In the genomic region with DNA sequence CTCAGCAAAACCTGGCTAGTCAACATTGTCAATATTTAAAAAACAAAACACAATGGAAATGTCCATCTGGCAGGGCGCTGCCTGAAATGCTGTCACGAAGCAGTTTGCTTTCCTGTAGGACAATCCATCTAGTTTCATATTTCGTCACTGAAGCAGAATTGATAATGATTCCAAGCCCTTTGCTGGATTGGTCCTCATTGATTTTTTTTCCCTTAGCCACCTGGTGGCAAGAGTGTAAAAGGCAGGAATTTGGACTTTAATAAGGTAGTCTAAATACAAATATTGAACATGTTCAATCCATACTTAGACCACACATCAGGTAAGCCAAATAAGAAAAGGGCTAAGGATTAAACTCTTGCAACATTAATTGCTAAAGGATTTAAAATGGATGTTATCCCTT, we compare ENCODE assay signal across 16 mouse cellular contexts. TPM values are rescaled to one million over a fixed set of nuclear protein-coding genes. Genes with fewer than 3 reads are reported as not detected.
A peak's percentile ranks its signal among the peaks of the same experiment; 100 is the strongest.
DNase-seq lines count a peak whose midpoint lies in the region; ATAC-seq and TF ChIP-seq lines count a peak whose summit lies in the region.
"Had no signal": no experiment of that assay in that cellular context is flagged by ENCODE, and none has a peak within 500 bp of the region (broad histone marks: within the 10 kb centered on the region; RNA-seq: fewer than 3 reads in every experiment).

No protein-coding gene starts in this region.

- no peak for TF ChIP-seq POLR2A in cerebellum, adult 2 months (IDR thresholded peaks at IDR 0.05; ENCODE audit: borderline replicate concordance, insufficient read depth, low read length)

- no peak overlapping the region for H3K4me2 ChIP-seq in hindbrain, embryonic 12.5 days (replicated peaks)
- H3K4me2 ChIP-seq: forebrain, embryonic 13.5 days; liver, embryonic 13.5 days had no signal

- no peak for ATAC-seq in hindbrain, embryonic 12.5 days (ENCODE audit: low FRiP score)

- intact Hi-C loops in left cerebral cortex, adult 2 months (cut with DNase I): no loop called here
- intact Hi-C loops in left cerebral cortex, postnatal 14 days (cut with DNase I): no loop called here

- no peak overlapping the region for H3K9ac ChIP-seq in hindbrain, embryonic 12.5 days
- H3K9ac ChIP-seq: forebrain, embryonic 13.5 days; liver, embryonic 13.5 days had no signal

- H3K4me3 ChIP-seq in cerebellum, adult 2 months (replicated peaks; ENCODE audit: insufficient read depth, low read depth, low read length): no peak overlapping the region
- H3K4me3 ChIP-seq in hindbrain, embryonic 12.5 days: no peak overlapping the region
- no peak overlapping the region for H3K4me3 ChIP-seq in hindbrain, embryonic 10.5 days
- H3K4me3 ChIP-seq in left cerebral cortex, adult 2 months: no peak overlapping the region
- H3K4me3 ChIP-seq in E14TG2a.4 (replicated peaks; ENCODE audit: low read length): no peak overlapping the region
- H3K4me3 ChIP-seq: embryonic facial prominence, embryonic 10.5 days; forebrain, embryonic 13.5 days; liver, embryonic 13.5 days had no signal

- peak overlapping the region; percentile 83; the same call in 1 of the 2 replicates for H3K27ac ChIP-seq in cerebellum, adult 2 months (ENCODE audit: insufficient read depth, low read length)
- H3K27ac ChIP-seq in hindbrain, embryonic 12.5 days: 0 out of 2 replicates have a peak overlapping the region, but pooled peaks have one; percentile 24
- no peak overlapping the region for H3K27ac ChIP-seq in hindbrain, embryonic 10.5 days
- H3K27ac ChIP-seq in left cerebral cortex, adult 2 months: no peak overlapping the region; the same call in 1 of the 2 replicates
- H3K27ac ChIP-seq: embryonic facial prominence, embryonic 10.5 days; forebrain, embryonic 13.5 days; liver, embryonic 13.5 days had no signal

- TF ChIP-seq CTCF in cerebellum, adult 2 months (IDR thresholded peaks at IDR 0.05; ENCODE audit: borderline replicate concordance, insufficient read depth, low read depth, low read length): no peak
- TF ChIP-seq CTCF in left cerebral cortex, adult 2 months (IDR thresholded peaks at IDR 0.05): peak; percentile 45
- TF ChIP-seq CTCF in E14TG2a.4 (conservative IDR thresholded peaks at IDR 0.05; ENCODE audit: low read length): peak; percentile 39

- peaks cover 2% of the 10 kb centered on the region; the same call in 1 of the 2 replicates for H3K36me3 ChIP-seq in hindbrain, embryonic 12.5 days
- no peaks in the 10 kb centered on the region for H3K36me3 ChIP-seq in hindbrain, embryonic 10.5 days
- H3K36me3 ChIP-seq in E14TG2a.4 (ENCODE audit: insufficient read depth, low read length): peaks cover 34% of the 10 kb centered on the region
- H3K36me3 ChIP-seq: embryonic facial prominence, embryonic 10.5 days had no signal

- WGBS in cerebellum, adult 2 months: 40% methylated on average over 3 of the region's 3 CpGs
- 66% methylated on average over 3 of the region's 3 CpGs for WGBS in hindbrain, embryonic 12.5 days
- 78% methylated on average over 3 of the region's 3 CpGs for WGBS in hindbrain, embryonic 10.5 days

- peak; percentile 29 to 32 for DNase-seq in cerebellum, adult 2 months
- no peak for DNase-seq in cerebellum, postnatal 4 days (ENCODE audit: low spot score in 2 of 2)
- DNase-seq in hindbrain, embryonic 10.5 days (ENCODE audit: low spot score): no peak
- DNase-seq in left cerebral cortex, adult 2 months (ENCODE audit: extremely low spot score in 1 of 2, low spot score in 2 of 2): no peak
- DNase-seq in left cerebral cortex, postnatal 14 days (ENCODE audit: low spot score in 2 of 2): no peak
- no peak for DNase-seq in urinary bladder, postnatal 14 days (ENCODE audit: low spot score)
- DNase-seq: adrenal gland, adult 8-10 months; heart, postnatal 14 days; kidney, postnatal 4 days; liver, embryonic 13.5 days; lung, postnatal 14 days; thymus, postnatal 25 days had no signal

- peaks cover 34% of the 10 kb centered on the region for H3K4me1 ChIP-seq in cerebellum, adult 2 months (ENCODE audit: control insufficient read depth, insufficient read depth, low read length)
- H3K4me1 ChIP-seq in hindbrain, embryonic 12.5 days: peaks cover 3% of the 10 kb centered on the region
- H3K4me1 ChIP-seq in hindbrain, embryonic 10.5 days (replicated peaks): no peaks in the 10 kb centered on the region
- no peaks in the 10 kb centered on the region for H3K4me1 ChIP-seq in E14TG2a.4 (replicated peaks; ENCODE audit: low read depth, low read length)
- H3K4me1 ChIP-seq: liver, embryonic 13.5 days had no signal

- H3K9me3 ChIP-seq in hindbrain, embryonic 12.5 days (replicated peaks): no peaks in the 10 kb centered on the region
- no peaks in the 10 kb centered on the region for H3K9me3 ChIP-seq in hindbrain, embryonic 10.5 days
- no peaks in the 10 kb centered on the region for H3K9me3 ChIP-seq in E14TG2a.4 (ENCODE audit: low read length)
- H3K9me3 ChIP-seq: embryonic facial prominence, embryonic 10.5 days; forebrain, embryonic 13.5 days; liver, embryonic 13.5 days had no signal

- H3K27me3 ChIP-seq in cerebellum, adult 2 months (ENCODE audit: control insufficient read depth, insufficient read depth, low read length): no peaks in the 10 kb centered on the region
- no peaks in the 10 kb centered on the region for H3K27me3 ChIP-seq in hindbrain, embryonic 12.5 days
- H3K27me3 ChIP-seq in hindbrain, embryonic 10.5 days (ENCODE audit: insufficient read depth, poor library complexity, severe bottlenecking): no peaks in the 10 kb centered on the region
- no peaks in the 10 kb centered on the region for H3K27me3 ChIP-seq in E14TG2a.4 (ENCODE audit: insufficient read depth, low read length)
- H3K27me3 ChIP-seq: forebrain, embryonic 13.5 days; liver, embryonic 13.5 days had no signal

RNA-seq across cellular contexts. Expression of a gene that starts 12.4 kb away (rescaled TPM):
- polyA plus RNA-seq in cerebellum, adult 2 months (2012; rRNA removed): 137 and 143 TPM in 2 replicates
- polyA plus RNA-seq in hindbrain, embryonic 12.5 days (2016; fragmentation: Nextera tagmentation; extraction: Ambion mirVana): 7.7 and 8.6 TPM in 2 replicates
- 4.3 and 5.8 TPM in 2 replicates for polyA plus RNA-seq in hindbrain, embryonic 10.5 days (2016; fragmentation: Nextera tagmentation; extraction: Ambion mirVana)
- 10 to 100 TPM; 29.8 to 29.9 TPM for total RNA-seq in left cerebral cortex, adult 2 months (2021)
- 10 to 100 TPM; 21.8 to 22.2 TPM for total RNA-seq in left cerebral cortex, postnatal 14 days (2021)

Comparison
In these comparisons a context has a peak if more than half of its experiments do, and no peak if none do; other contexts are left out.
1. DNase-seq: peak in cerebellum, adult 2 months (2 of 2); none in cerebellum, postnatal 4 days (0 of 2), hindbrain, embryonic 10.5 days (single experiment), left cerebral cortex, adult 2 months (0 of 2), left cerebral cortex, postnatal 14 days (0 of 2) and urinary bladder, postnatal 14 days (single experiment).
2. H3K27ac ChIP-seq: peak in cerebellum, adult 2 months (single experiment) and hindbrain, embryonic 12.5 days (single experiment); none in hindbrain, embryonic 10.5 days (single experiment) and left cerebral cortex, adult 2 months (single experiment).
3. RNA of a gene that starts 12.4 kb away (polyA plus RNA-seq): 137 to 143 TPM in cerebellum, adult 2 months; 7.7 to 8.6 TPM in hindbrain, embryonic 12.5 days and 4.3 to 5.8 TPM in hindbrain, embryonic 10.5 days; every median in the first group is over 10 times any median in the second.